Mouse (Mus musculus) erythroblast, embryonic 14.5 days (primary cell): ENCODE results near the gene Atp6v0b. TPM values are rescaled to one million over a fixed set of nuclear protein-coding genes. Genes with fewer than 3 reads are reported as not detected.

ENCODE experiments used
- H3K27me3 ChIP-seq: 2 replicates; pipeline ENCODE4 v1.6.1; 2012; ENCODE audit warnings: inconsistent platforms; ENCODE audit not compliant: control insufficient read depth
- H3K36me3 ChIP-seq: 2 replicates; pipeline ENCODE4 v1.6.1; 2012; ENCODE audit warnings: mild to moderate bottlenecking, inconsistent platforms; ENCODE audit not compliant: control insufficient read depth
- H3K4me1 ChIP-seq: 2 replicates; pipeline ENCODE4 v1.6.1; 2012; ENCODE audit warnings: inconsistent platforms; ENCODE audit not compliant: control insufficient read depth
- H3K4me3 ChIP-seq: replicated peaks from 2 replicates; pipeline ENCODE3; 2012; ENCODE audit warnings: moderate library complexity, mild to moderate bottlenecking, inconsistent platforms
- H3K9me3 ChIP-seq: 2 replicates; pipeline ENCODE4 v1.6.1; 2012; ENCODE audit warnings: low read length, inconsistent platforms, mixed read lengths; ENCODE audit not compliant: control insufficient read depth
- GATA1 ChIP-seq: IDR thresholded peaks from 2 replicates; pipeline ENCODE4 v1.6.1; 2012; ENCODE audit warnings: low read length, inconsistent platforms, mixed read lengths
- TAL1 ChIP-seq: IDR thresholded peaks from 3 replicates; pipeline ENCODE4 v1.6.1; 2012; ENCODE audit warnings: low read length, inconsistent platforms, mixed read lengths
- polyA plus RNA-seq: library from polyadenylated mRNA; stranded (reverse); fragments of >175 nt; gene quantifications from 2 replicates; pipeline ENCODE4 v1.2.3, GENCODE M21; 2012

The Atp6v0b gene
- polyA plus RNA-seq, 1 experiment = 37.5 TPM

GRCm38 (mm10) chr4:117839366-117839765, 47.8 kb downstream of the Atp6v0b start:
- H3K9me3 ChIP-seq = no peaks in the 10 kb centered on the region
- H3K27me3 ChIP-seq = no peaks in the 10 kb centered on the region
- peaks cover 78% of the 10 kb centered on the region for H3K4me1 ChIP-seq
- peak overlapping the region; percentile 19 for H3K4me3 ChIP-seq
- TF ChIP-seq TAL1 (no peak), GATA1 (no peak)
- peaks cover 90% of the 10 kb centered on the region for H3K36me3 ChIP-seq

GRCm38 (mm10) chr4:117837271-117837670, 49.9 kb downstream of the Atp6v0b start:
- Histone ChIP-seq H3K9me3 (no peaks in the 10 kb centered on the region), H3K4me1 (peaks cover 84% of the 10 kb centered on the region), H3K4me3 (peak overlapping the region; percentile 74), H3K27me3 (no peaks in the 10 kb centered on the region), H3K36me3 (peaks cover 70% of the 10 kb centered on the region)
- TF ChIP-seq TAL1 = no peak
- no peak for TF ChIP-seq GATA1

- Histone ChIP-seq H3K4me1 (peaks cover 84% of the 10 kb centered on the region), H3K36me3 (peaks cover 65% of the 10 kb centered on the region), H3K9me3 (no peaks in the 10 kb centered on the region), H3K27me3 (no peaks in the 10 kb centered on the region), H3K4me3 (peak overlapping the region; percentile 74)
- no peak for TF ChIP-seq TAL1
- TF ChIP-seq GATA1 = no peak
Observed at GRCm38 (mm10) chr4:117836204-117836767, 50.8 kb downstream of the Atp6v0b start.

- no peaks in the 10 kb centered on the region for H3K27me3 ChIP-seq
- no peaks in the 10 kb centered on the region for H3K9me3 ChIP-seq
- H3K36me3 ChIP-seq = peaks cover 65% of the 10 kb centered on the region
- TF ChIP-seq GATA1 (peak; percentile 78), TAL1 (peak; percentile 74)
- peak overlapping the region; percentile 74 for H3K4me3 ChIP-seq
- peaks cover 84% of the 10 kb centered on the region for H3K4me1 ChIP-seq
Observed at GRCm38 (mm10) chr4:117835531-117836111, 51.5 kb downstream of the Atp6v0b start.

GRCm38 (mm10) chr4:117834845-117835530, 52.1 kb downstream of the Atp6v0b start:
- H3K9me3 ChIP-seq = no peaks in the 10 kb centered on the region
- peaks cover 84% of the 10 kb centered on the region for H3K4me1 ChIP-seq
- TF ChIP-seq TAL1 (no peak), GATA1 (no peak)
- H3K27me3 ChIP-seq = no peaks in the 10 kb centered on the region
- peaks cover 60% of the 10 kb centered on the region for H3K36me3 ChIP-seq
- peak overlapping the region; percentile 74 for H3K4me3 ChIP-seq

GRCm38 (mm10) chr4:117834457-117834844, 52.7 kb downstream of the Atp6v0b start, which contains the start of gene Slc6a9:
TSS of gene Slc6a9 (plus strand) at chr4:117834506.
- H3K4me1 ChIP-seq = peaks cover 84% of the 10 kb centered on the region

More at GRCm38 (mm10) chr4:117834457-117834844, 52.7 kb downstream of the Atp6v0b start, which contains the start of gene Slc6a9:
- Histone ChIP-seq H3K36me3 (peaks cover 55% of the 10 kb centered on the region), H3K27me3 (no peaks in the 10 kb centered on the region), H3K9me3 (no peaks in the 10 kb centered on the region), H3K4me3 (peak within 1 kb of the TSS; percentile 74)
- TF ChIP-seq TAL1 (no peak), GATA1 (no peak)

Other genes with a start within 250 kb of the Atp6v0b start
- gene Dmap1, start 205.1 kb downstream of the Atp6v0b start, polyA plus RNA-seq = 1.7 and 2.1 TPM in 2 replicates
- gene Gm12845, start 162.9 kb downstream of the Atp6v0b start, polyA plus RNA-seq = not detected in 2 replicates
- gene Klf17, start 121.7 kb downstream of the Atp6v0b start, polyA plus RNA-seq = not detected in 2 replicates
- gene Slc6a9, start 52.8 kb downstream of the Atp6v0b start, polyA plus RNA-seq = 82.3 and 94.8 TPM in 2 replicates
- 0.06 and 0.07 TPM in 2 replicates for gene Ccdc24, start 14.8 kb downstream of the Atp6v0b start, polyA plus RNA-seq
- gene B4galt2, start 3.8 kb downstream of the Atp6v0b start, polyA plus RNA-seq = 0.23 and 0.25 TPM in 2 replicates
- gene Dph2, start 4.7 kb upstream of the Atp6v0b start, polyA plus RNA-seq = 0.31 and 0.65 TPM in 2 replicates
- 3.5 and 3.8 TPM in 2 replicates for gene Ipo13, start 27.7 kb upstream of the Atp6v0b start, polyA plus RNA-seq
- 4.5 and 4.9 TPM in 2 replicates for gene Artn, start 42.4 kb upstream of the Atp6v0b start, polyA plus RNA-seq
- gene St3gal3, start 247.6 kb upstream of the Atp6v0b start, polyA plus RNA-seq = 0.70 and 0.85 TPM in 2 replicates